Mouse (Mus musculus) midbrain, embryonic 11.5 days (tissue): Measurements from ENCODE around the gene Mrpl35. TPM values are rescaled to one million over a fixed set of nuclear protein-coding genes. Genes with fewer than 3 reads are reported as not detected.

Experiments used
- ATAC-seq: fragments of 200-750 bp; cut with Nextera tagmentation; 2 replicates; pipeline ENCODE4 v1.8.0; 2017; ENCODE audit warnings: moderate TSS enrichment, moderate library complexity; ENCODE audit not compliant: low FRiP score
- DNase-seq: peaks from one replicate; pipeline ENCODE4 v3.0.0; 2015; ENCODE audit warnings: low spot score; ENCODE audit errors: missing footprints
- H3K27ac ChIP-seq: fragments of 300-500 bp; sonication (generic); 2 replicates; pipeline ENCODE4 v1.5.1; 2014; ENCODE audit warnings: low read depth, low read length
- H3K27me3 ChIP-seq: fragments of 300-500 bp; sonication (generic); 2 replicates; pipeline ENCODE4 v1.6.1; 2014; ENCODE audit warnings: mild to moderate bottlenecking, low read length, moderate library complexity, mixed read lengths; ENCODE audit not compliant: control insufficient read depth, insufficient read depth
- H3K36me3 ChIP-seq: fragments of 300-500 bp; sonication (generic); 2 replicates; pipeline ENCODE4 v1.6.1; 2014; ENCODE audit warnings: mild to moderate bottlenecking, low read length, moderate library complexity, mixed read lengths; ENCODE audit not compliant: control insufficient read depth, insufficient read depth
- H3K4me1 ChIP-seq: fragments of 300-500 bp; sonication (generic); 2 replicates; pipeline ENCODE4 v1.6.1; 2014; ENCODE audit warnings: low read length; ENCODE audit not compliant: control insufficient read depth, insufficient read depth
- H3K4me2 ChIP-seq: fragments of 300-500 bp; sonication (generic); 2 replicates; pipeline ENCODE4 v1.6.1; 2014; ENCODE audit warnings: mild to moderate bottlenecking, moderate library complexity
- H3K4me3 ChIP-seq: fragments of 300-500 bp; sonication (generic); 2 replicates; pipeline ENCODE4 v1.5.1; 2014; ENCODE audit warnings: low read depth, low read length
- H3K9ac ChIP-seq: fragments of 300-500 bp; sonication (generic); 2 replicates; pipeline ENCODE4 v1.6.1; 2014; ENCODE audit warnings: low read length
- H3K9me3 ChIP-seq: fragments of 300-500 bp; sonication (generic); 2 replicates; pipeline ENCODE4 v1.6.1; 2016; ENCODE audit warnings: low read length; ENCODE audit not compliant: control insufficient read depth
- WGBS: fragments of 180-500 bp; shearing (Covaris S2); extraction: QIAGEN DNeasy Blood & Tissue Kit; methylation state at CpG from one replicate; pipeline ENCODE4 v1.1.7; 2014; 5-methylcytosine and 5-hydroxymethylcytosine counted together
- polyA plus RNA-seq: library from polyadenylated mRNA; unstranded; fragments of >200 nt; fragmentation: Nextera tagmentation; extraction: Ambion mirVana; gene quantifications from 2 replicates; pipeline ENCODE4 v1.2.1, GENCODE M21; 2014

Gene Mrpl35
- polyA plus RNA-seq, 1 experiment from 2014 or later = 58.0 TPM

DNA sequence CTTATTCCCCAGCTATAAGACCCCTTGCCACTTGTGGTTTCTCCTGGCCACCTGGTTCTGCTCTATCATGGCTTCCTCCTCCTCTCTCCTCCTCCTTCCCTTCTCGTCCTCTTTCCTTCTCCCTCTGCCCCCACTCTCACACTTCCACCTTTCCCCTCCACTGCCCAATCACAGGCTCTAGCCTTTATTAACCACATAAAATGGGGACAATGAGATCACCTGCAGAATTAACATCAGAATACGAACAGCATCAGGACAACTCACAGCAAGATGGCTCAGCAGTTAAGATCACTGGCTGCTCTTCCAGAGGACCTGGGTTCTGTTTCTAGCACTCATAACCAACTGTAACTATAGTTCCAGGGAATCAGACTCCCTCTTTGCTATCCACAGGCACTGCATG is 46.9 kb downstream of the Mrpl35 start:
- H3K9me3 ChIP-seq = no peaks in the 10 kb centered on the region
- no peaks in the 10 kb centered on the region for H3K36me3 ChIP-seq
- no peak overlapping the region for H3K27ac ChIP-seq
- DNase-seq (peak; percentile 21), ATAC-seq (no peak)
- H3K4me1 ChIP-seq = no peaks in the 10 kb centered on the region
- no peak overlapping the region for H3K9ac ChIP-seq
- no peak overlapping the region for H3K4me3 ChIP-seq
- WGBS = 71% methylated on average over 2 of the region's 2 CpGs
- no peak overlapping the region for H3K4me2 ChIP-seq
- no peaks in the 10 kb centered on the region for H3K27me3 ChIP-seq

DNA sequence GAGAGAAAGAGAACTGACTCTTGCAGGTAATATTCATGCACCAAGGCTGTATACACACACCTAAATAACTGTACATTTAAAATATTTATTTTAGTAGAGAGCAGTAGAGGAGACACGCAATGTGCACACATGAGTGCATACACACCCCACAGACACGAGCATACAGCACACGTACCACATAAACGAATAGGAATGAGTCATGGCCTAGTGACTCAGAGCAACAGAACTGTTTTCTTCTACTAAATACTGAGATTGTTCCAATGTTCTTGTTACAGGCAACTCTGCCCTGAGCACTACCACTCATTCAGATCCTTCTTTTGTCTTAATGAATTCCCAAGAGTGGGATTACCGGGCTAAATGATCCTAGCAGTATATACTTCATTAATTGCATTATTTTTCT is 48.8 kb downstream of the Mrpl35 start:
- Histone ChIP-seq H3K4me2 (no peak overlapping the region), H3K36me3 (no peaks in the 10 kb centered on the region), H3K9ac (no peak overlapping the region), H3K27ac (no peak overlapping the region), H3K4me3 (no peak overlapping the region), H3K27me3 (no peaks in the 10 kb centered on the region), H3K4me1 (no peaks in the 10 kb centered on the region), H3K9me3 (no peaks in the 10 kb centered on the region)
- ATAC-seq (no peak), DNase-seq (peak; percentile 33)
- WGBS = 90% methylated on average over 5 of the region's 5 CpGs

DNA sequence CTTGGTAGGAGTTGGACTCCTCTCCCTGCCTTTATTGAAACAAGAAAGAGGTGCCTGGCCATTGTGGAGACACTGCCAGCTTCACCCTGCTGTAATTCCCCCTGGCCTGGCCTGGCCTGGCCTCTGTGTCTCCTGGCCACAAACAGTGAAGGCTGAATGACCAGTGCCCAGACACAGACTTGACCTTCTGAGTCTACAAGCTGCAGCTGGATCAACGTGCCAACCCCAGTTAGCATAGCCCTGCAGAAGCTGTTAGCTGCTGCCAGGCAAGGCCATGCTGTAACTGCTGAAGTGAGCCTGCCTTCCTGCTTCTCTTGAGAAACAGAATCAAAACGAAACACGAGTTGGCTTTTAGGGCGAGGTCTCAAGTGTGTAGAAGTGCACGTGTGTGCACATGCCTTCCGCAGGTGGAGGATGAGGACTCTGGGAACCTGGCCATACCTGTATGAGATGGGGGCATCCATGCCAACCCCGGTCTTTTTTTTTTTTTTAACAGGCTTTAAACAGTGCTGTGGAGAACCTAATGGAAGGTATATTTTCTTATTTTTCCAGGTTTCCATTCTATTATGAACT is 54.0 kb downstream of the Mrpl35 start:
- peak; percentile 41 for DNase-seq
- ATAC-seq = no peak
- Histone ChIP-seq H3K27ac (no peak overlapping the region), H3K9me3 (no peaks in the 10 kb centered on the region), H3K27me3 (no peaks in the 10 kb centered on the region), H3K36me3 (peaks cover 3% of the 10 kb centered on the region; the same call in 1 of the 2 replicates), H3K4me2 (no peak overlapping the region), H3K4me1 (no peaks in the 10 kb centered on the region), H3K4me3 (no peak overlapping the region), H3K9ac (no peak overlapping the region)
- WGBS = 91% methylated on average over 7 of the region's 7 CpGs

DNA sequence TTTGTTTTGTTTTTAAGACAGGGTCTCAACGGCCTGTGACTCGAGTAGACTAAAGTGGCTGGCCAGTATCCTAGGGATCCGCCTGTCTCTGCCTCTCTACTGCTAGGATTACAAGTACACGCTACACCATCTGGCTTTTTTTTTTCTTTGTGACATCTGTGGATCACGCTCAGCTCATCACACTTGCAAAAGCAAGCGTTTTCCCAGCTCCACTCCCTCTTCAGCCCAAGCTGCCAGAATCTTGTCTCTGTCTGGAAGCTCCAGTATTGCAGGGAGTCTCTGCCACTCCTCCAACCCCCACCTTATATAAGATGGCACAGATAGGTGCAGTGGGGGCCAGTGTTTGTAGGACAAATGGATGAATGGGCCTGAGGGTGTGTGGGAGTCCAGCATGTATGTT is 54.6 kb downstream of the Mrpl35 start:
- H3K4me3 ChIP-seq = no peak overlapping the region
- H3K9me3 ChIP-seq = no peaks in the 10 kb centered on the region
- no peaks in the 10 kb centered on the region for H3K4me1 ChIP-seq
- peaks cover 3% of the 10 kb centered on the region; the same call in 1 of the 2 replicates for H3K36me3 ChIP-seq
- no peak overlapping the region for H3K9ac ChIP-seq
- no peak overlapping the region for H3K4me2 ChIP-seq
- DNase-seq (peak; percentile 47), ATAC-seq (no peak)
- no peaks in the 10 kb centered on the region for H3K27me3 ChIP-seq
- no peak overlapping the region for H3K27ac ChIP-seq
- 94% methylated on average over 6 of the region's 6 CpGs for WGBS

DNA sequence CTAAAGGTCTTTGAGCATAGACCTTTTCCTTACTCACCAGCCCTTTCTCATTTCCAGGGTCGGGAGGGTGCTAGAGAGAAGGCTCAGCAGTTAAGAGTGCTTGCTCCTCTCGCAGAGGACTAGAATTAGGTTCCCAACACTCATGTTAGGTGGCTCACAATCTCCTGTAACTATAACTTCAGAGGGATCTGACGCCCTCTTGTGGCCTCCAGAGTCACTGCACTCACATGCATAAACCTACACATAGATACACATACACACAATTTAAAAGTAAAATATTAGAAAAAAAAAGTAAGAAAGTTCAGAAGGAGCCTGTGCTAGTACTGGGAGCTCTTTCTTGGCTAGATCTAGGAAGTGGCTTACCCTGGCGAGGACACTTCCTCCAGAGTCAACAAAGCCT is 55.5 kb downstream of the Mrpl35 start:
- Histone ChIP-seq H3K36me3 (peaks cover 3% of the 10 kb centered on the region; the same call in 1 of the 2 replicates), H3K27ac (no peak overlapping the region), H3K27me3 (no peaks in the 10 kb centered on the region), H3K9me3 (no peaks in the 10 kb centered on the region), H3K4me1 (no peaks in the 10 kb centered on the region), H3K9ac (no peak overlapping the region), H3K4me2 (no peak overlapping the region), H3K4me3 (no peak overlapping the region)
- ATAC-seq = no peak
- DNase-seq = peak; percentile 79
- 91% methylated on average over 4 of the region's 4 CpGs for WGBS

DNA sequence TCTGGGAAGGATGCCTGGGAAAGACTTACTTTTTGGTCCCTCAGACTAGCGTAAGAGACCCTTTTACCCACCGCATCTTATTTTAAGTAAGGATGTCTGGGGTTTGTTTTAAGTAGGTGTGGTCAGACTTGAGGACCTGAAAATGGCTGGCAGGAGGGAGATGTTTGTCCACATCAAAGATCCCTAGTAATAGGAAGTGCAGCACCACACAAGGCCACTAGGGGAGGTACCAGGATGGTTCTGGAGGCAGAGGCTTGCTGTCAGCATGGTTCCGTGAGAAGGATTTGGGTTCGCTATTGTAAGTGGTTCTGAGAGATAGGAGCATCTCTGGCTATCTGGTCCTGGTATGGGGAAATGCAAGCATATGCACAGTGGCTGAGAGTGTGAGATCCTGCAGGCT is 55.9 kb downstream of the Mrpl35 start:
- DNase-seq = peak; percentile 47
- peaks cover 3% of the 10 kb centered on the region; the same call in 1 of the 2 replicates for H3K36me3 ChIP-seq
- no peak overlapping the region for H3K9ac ChIP-seq
- H3K27me3 ChIP-seq = no peaks in the 10 kb centered on the region
- no peak overlapping the region for H3K4me2 ChIP-seq
- no peaks in the 10 kb centered on the region for H3K9me3 ChIP-seq
- WGBS = 99% methylated on average over 4 of the region's 4 CpGs
- no peak for ATAC-seq
- no peak overlapping the region for H3K27ac ChIP-seq
- H3K4me1 ChIP-seq = no peaks in the 10 kb centered on the region
- no peak overlapping the region for H3K4me3 ChIP-seq

DNA sequence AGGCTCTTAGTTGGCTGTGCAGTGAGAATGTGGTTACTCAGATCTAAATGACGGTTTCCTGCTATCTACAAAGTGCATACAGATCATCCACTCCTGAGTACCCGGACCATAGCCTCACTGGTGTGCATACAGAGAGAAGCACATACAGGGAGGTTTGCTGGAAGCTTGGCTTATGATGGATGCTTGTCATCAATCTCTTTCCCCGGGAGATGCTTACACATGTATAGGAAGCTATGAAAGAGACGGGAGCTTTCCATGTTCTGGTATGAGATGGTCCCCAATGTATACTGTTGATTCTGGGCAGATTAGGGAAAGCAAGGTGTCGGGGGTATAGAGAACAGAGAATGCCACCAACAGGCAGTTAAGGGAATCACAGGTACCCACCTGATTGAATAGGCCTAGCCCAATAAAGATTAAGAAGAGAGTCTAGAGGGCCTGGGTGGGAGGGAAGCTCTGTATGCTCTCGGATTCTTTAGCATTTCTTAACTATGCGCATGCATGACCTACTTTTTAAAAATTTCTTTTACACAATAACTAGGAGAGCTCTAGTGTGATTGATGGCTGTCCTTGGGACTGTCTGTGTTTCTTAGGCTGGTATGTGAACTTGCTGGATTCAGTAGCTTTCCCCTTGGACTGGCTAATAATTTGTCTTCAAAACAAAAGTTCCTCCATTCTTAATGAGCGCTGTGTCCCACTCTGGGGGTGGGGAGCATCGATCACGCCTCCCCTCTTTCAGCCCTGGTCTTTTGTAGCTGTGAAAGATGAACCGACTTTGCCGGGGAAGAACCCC is 56.7 kb downstream of the Mrpl35 start:
- H3K27me3 ChIP-seq = no peaks in the 10 kb centered on the region
- H3K36me3 ChIP-seq = peaks cover 3% of the 10 kb centered on the region; the same call in 1 of the 2 replicates
- no peak overlapping the region for H3K4me2 ChIP-seq
- H3K4me3 ChIP-seq = no peak overlapping the region
- H3K9me3 ChIP-seq = no peaks in the 10 kb centered on the region
- ATAC-seq = no peak
- no peak overlapping the region for H3K9ac ChIP-seq
- no peak overlapping the region for H3K27ac ChIP-seq
- no peaks in the 10 kb centered on the region for H3K4me1 ChIP-seq
- 82% methylated on average over 12 of the region's 12 CpGs for WGBS
- peak; percentile 47 for DNase-seq

DNA sequence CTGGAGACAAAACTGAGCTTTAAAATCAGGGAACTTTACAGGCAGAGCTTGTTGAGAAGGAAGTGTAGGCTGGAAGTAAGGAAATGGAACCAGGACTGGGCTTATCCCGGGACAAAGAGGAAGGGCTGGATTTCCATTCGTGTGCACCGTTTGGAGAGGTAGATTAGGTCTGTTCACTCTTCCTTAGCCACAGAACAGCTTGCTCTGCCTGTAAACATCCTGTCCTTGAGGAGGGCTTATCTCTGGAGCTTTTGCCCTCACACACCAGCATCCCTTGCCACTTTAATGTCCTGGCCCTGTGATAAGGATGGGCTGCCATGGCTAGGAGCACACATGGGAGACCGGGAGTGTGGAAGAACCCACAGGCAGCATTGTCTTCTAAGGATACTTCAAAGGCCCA is 59.0 kb downstream of the Mrpl35 start:
- peaks cover 3% of the 10 kb centered on the region; the same call in 1 of the 2 replicates for H3K36me3 ChIP-seq
- WGBS = 79% methylated on average over 4 of the region's 4 CpGs
- no peak overlapping the region for H3K4me2 ChIP-seq
- DNase-seq = peak; percentile 41
- no peak overlapping the region for H3K9ac ChIP-seq
- no peak for ATAC-seq
- H3K27me3 ChIP-seq = no peaks in the 10 kb centered on the region
- no peaks in the 10 kb centered on the region for H3K4me1 ChIP-seq
- H3K9me3 ChIP-seq = no peaks in the 10 kb centered on the region
- no peak overlapping the region for H3K4me3 ChIP-seq
- no peak overlapping the region for H3K27ac ChIP-seq
